Mouse (Mus musculus) liver, embryonic 12.5 days (tissue): ENCODE results near the gene Dclre1c. TPM values are rescaled to one million over a fixed set of nuclear protein-coding genes. Genes with fewer than 3 reads are reported as not detected.
A peak's percentile ranks its signal among the peaks of the same experiment; 100 is the strongest.

ENCODE experiments used
- ATAC-seq: fragments of 200-750 bp; cut with Nextera tagmentation; 2 replicates; pipeline ENCODE4 v1.8.0; 2017; ENCODE audit warnings: moderate number of reproducible peaks, mild to moderate bottlenecking, moderate library complexity
- H3K27ac ChIP-seq: fragments of 300-500 bp; sonication (generic); 2 replicates; pipeline ENCODE4 v1.5.1; 2016; ENCODE audit warnings: mild to moderate bottlenecking
- H3K27me3 ChIP-seq: fragments of 300-500 bp; sonication (generic); replicated peaks from 2 replicates; pipeline ENCODE4 v1.6.1; 2016; ENCODE audit warnings: mild to moderate bottlenecking, moderate library complexity
- H3K36me3 ChIP-seq: fragments of 300-500 bp; sonication (generic); 2 replicates; pipeline ENCODE4 v1.6.1; 2016; ENCODE audit warnings: mild to moderate bottlenecking, moderate library complexity
- H3K4me1 ChIP-seq: fragments of 300-500 bp; sonication (generic); 2 replicates; pipeline ENCODE4 v1.6.1; 2016
- H3K4me2 ChIP-seq: fragments of 300-500 bp; sonication (generic); 2 replicates; pipeline ENCODE4 v1.6.1; 2016; ENCODE audit warnings: mild to moderate bottlenecking, moderate library complexity
- H3K4me3 ChIP-seq: fragments of 300-500 bp; sonication (generic); 2 replicates; pipeline ENCODE4 v1.5.1; 2016; ENCODE audit warnings: mild to moderate bottlenecking, moderate library complexity
- H3K9ac ChIP-seq: fragments of 300-500 bp; sonication (generic); 2 replicates; pipeline ENCODE4 v1.6.1; 2016; ENCODE audit warnings: mild to moderate bottlenecking, moderate library complexity
- H3K9me3 ChIP-seq: fragments of 300-500 bp; sonication (generic); replicated peaks from 2 replicates; pipeline ENCODE4 v1.6.1; 2016; ENCODE audit warnings: mild to moderate bottlenecking, moderate library complexity
- WGBS: fragments of 180-500 bp; shearing (Covaris S2); methylation state at CpG from one replicate; pipeline ENCODE4 v1.1.7; 2016; ENCODE audit not compliant: insufficient replicate concordance; 5-methylcytosine and 5-hydroxymethylcytosine counted together
- polyA plus RNA-seq: library from polyadenylated mRNA; unstranded; fragments of >200 nt; fragmentation: Nextera tagmentation; extraction: Ambion mirVana; gene quantifications from 2 replicates; pipeline ENCODE4 v1.2.1, GENCODE M21; 2016

Dclre1c gene
- polyA plus RNA-seq, 1 experiment from 2014 or later: 5.9 TPM

DNA sequence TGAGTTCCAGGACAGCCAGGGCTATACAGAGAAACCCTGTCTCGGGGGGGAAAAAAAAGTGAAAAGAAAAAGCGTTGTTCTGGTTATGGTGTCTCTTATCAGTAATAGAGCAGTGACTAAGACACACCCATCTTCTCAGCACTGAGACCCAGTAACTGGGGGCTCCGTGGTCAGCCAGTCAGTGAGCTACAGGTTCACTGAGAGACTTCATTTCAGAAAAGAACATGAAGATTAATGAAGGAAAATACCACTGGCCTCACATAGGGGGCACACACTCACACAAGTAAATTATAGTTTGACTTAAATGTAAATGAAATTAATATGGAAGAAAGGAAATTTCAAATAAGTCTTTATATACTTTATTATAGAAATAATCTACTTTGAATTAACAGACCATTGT lies 56.3 kb downstream of the Dclre1c start:
- WGBS: 23% methylated on average over 3 of the region's 3 CpGs
- peak; percentile 83 for ATAC-seq
- H3K4me2 ChIP-seq: peak overlapping the region; percentile 28; the same call in 1 of the 2 replicates

DNA sequence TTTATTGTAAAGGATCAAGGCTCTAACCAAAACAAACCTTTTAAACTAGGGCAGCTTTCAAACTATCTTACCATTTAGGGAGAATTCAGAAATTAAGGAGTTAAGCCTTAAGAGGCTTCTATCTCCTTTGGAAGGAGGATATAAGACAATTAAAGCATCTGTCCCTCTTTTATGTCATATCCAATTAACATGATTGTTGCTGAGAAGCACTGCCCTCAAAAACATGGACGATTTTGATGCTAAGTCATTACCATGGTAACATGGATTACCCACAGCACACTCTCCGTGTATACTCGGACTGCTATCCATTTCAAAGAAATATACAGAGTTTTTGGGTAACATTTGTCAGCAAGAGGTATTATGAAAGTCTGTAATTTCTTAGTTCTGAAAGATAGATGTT lies 65.9 kb downstream of the Dclre1c start:
- no peak overlapping the region for H3K4me3 ChIP-seq
- H3K4me1 ChIP-seq: no peaks in the 10 kb centered on the region
- H3K27me3 ChIP-seq: no peaks in the 10 kb centered on the region
- H3K9me3 ChIP-seq: no peaks in the 10 kb centered on the region
- no peak overlapping the region for H3K4me2 ChIP-seq
- WGBS: 87% methylated on average over 3 of the region's 3 CpGs
- H3K27ac ChIP-seq: no peak overlapping the region
- ATAC-seq: no peak
- H3K9ac ChIP-seq: no peak overlapping the region
- peaks cover 58% of the 10 kb centered on the region for H3K36me3 ChIP-seq

More for the DNA sequence above, 56.3 kb downstream of the Dclre1c start:
- Histone ChIP-seq H3K36me3 (0 out of 2 replicates have a peak, but pooled peaks cover 3% of the 10 kb centered on the region), H3K27me3 (no peaks in the 10 kb centered on the region), H3K9ac (no peak overlapping the region), H3K27ac (no peak overlapping the region), H3K4me1 (peaks cover 17% of the 10 kb centered on the region), H3K4me3 (no peak overlapping the region), H3K9me3 (no peaks in the 10 kb centered on the region)

DNA sequence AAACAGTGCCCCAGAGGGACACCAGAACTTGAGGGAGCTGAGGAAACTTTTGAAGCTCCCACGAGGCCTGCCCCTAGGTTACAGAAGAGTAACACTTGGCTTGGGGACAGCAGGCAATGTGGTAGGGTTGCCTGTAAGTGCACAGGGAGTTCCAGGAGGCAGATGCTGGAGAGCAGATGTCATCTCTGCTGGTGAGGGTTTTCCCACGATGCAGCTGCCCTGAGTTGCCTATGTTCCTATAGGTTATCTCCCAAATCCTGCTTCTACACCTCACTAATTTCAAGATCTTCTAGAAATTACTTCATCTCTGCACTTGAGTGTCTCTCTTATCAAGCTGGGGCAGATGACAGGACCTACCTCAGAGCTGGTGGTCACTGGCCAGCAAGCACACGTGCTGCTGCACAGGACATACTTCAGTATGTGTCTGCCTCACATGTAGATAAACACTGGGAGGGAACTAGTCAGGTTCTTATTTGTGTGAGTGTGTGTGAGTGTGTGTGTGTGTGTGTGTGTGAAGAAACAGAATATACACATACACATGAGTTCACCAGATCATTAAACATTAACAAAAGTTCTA lies 70.0 kb downstream of the Dclre1c start:
- Histone ChIP-seq H3K4me3 (no peak overlapping the region), H3K27me3 (no peaks in the 10 kb centered on the region), H3K4me1 (peaks cover 8% of the 10 kb centered on the region; the same call in 1 of the 2 replicates), H3K9ac (no peak overlapping the region), H3K36me3 (peaks cover 90% of the 10 kb centered on the region), H3K27ac (no peak overlapping the region), H3K4me2 (no peak overlapping the region), H3K9me3 (no peaks in the 10 kb centered on the region)
- peak; percentile 82 for ATAC-seq
- WGBS: 40% methylated on average over 3 of the region's 3 CpGs

DNA sequence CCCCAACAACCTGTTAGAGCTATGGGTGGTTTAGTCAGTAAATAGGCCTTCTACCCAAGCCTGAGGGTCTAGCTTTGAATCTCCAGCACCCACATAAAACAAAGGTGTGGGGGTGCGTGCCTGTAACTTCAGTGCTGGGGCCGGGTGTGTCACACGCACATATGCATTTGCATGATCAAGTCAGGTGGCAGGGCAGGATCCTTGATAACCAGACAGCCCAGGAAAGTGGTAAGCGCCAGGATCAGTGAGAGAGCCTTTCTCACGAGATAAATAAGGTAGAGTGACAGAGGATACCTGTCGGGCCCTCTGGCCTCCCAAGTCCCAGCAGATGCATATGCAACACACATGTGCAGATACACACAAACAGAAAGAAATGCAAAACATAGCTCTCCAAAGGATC lies 75.6 kb downstream of the Dclre1c start:
- ATAC-seq: peak; percentile 73
- 66% methylated on average over 6 of the region's 6 CpGs for WGBS

DNA sequence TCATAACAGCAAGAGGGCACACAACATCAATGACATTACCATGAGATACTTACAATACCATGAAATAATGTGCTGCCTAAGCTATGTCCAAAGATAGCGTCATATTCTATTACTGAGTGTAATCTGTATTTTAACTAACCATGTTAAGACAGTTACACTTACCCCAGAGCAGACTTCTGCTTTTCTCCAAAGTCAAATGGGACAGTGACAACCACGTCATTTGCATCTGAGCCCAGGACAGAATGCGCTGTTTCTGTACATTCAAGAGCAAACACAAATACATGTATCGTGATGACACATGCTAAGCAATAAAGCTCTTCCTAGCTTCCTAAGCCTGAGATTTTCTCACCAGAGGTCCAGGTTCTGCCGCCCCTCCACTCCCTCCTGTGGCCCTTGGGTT lies 77.0 kb downstream of the Dclre1c start:
- peaks cover 83% of the 10 kb centered on the region for H3K36me3 ChIP-seq
- peaks cover 24% of the 10 kb centered on the region for H3K4me1 ChIP-seq
- H3K27ac ChIP-seq: no peak overlapping the region
- H3K4me3 ChIP-seq: no peak overlapping the region
- no peak for ATAC-seq
- no peak overlapping the region for H3K4me2 ChIP-seq
- no peaks in the 10 kb centered on the region for H3K9me3 ChIP-seq
- H3K27me3 ChIP-seq: no peaks in the 10 kb centered on the region
- no peak overlapping the region for H3K9ac ChIP-seq
- 85% methylated on average over 5 of the region's 5 CpGs for WGBS

More for the DNA sequence above, 75.6 kb downstream of the Dclre1c start:
- 0 out of 2 replicates have a peak overlapping the region, but pooled peaks have one; percentile 7 for H3K27ac ChIP-seq
- H3K4me3 ChIP-seq: no peak overlapping the region
- H3K9ac ChIP-seq: no peak overlapping the region
- no peak overlapping the region for H3K4me2 ChIP-seq
- H3K4me1 ChIP-seq: peaks cover 24% of the 10 kb centered on the region
- H3K9me3 ChIP-seq: no peaks in the 10 kb centered on the region
- H3K27me3 ChIP-seq: no peaks in the 10 kb centered on the region
- peaks cover 82% of the 10 kb centered on the region for H3K36me3 ChIP-seq

DNA sequence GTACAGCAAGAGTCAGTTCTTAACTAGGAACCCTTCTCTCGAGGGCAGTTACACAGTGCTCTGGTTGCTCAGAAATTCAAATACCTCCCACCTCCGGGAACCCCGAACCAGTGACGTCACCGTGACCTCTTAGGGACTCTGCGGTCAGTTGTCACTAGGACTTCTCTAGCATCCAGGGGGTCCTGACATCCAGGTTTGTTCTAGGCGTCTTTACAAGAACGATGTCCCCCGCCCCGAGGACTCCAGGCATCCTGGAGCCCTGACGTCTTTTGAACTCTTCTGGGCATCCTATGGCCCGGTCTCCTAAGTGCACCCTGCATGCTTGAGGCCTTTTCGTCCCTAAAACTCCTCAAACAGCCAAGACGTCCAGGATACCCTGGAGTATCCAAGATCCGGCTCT lies 88.1 kb downstream of the Dclre1c start:
- H3K4me2 ChIP-seq: peak overlapping the region; percentile 81
- peak overlapping the region; percentile 89 for H3K4me3 ChIP-seq
- WGBS: under 1% methylated on average over 15 of the region's 15 CpGs
- peak overlapping the region; percentile 83 for H3K9ac ChIP-seq
- ATAC-seq: no peak
- H3K36me3 ChIP-seq: peaks cover 42% of the 10 kb centered on the region
- no peaks in the 10 kb centered on the region for H3K27me3 ChIP-seq
- peaks cover 18% of the 10 kb centered on the region for H3K4me1 ChIP-seq
- H3K27ac ChIP-seq: peak overlapping the region; percentile 85
- H3K9me3 ChIP-seq: no peaks in the 10 kb centered on the region

DNA sequence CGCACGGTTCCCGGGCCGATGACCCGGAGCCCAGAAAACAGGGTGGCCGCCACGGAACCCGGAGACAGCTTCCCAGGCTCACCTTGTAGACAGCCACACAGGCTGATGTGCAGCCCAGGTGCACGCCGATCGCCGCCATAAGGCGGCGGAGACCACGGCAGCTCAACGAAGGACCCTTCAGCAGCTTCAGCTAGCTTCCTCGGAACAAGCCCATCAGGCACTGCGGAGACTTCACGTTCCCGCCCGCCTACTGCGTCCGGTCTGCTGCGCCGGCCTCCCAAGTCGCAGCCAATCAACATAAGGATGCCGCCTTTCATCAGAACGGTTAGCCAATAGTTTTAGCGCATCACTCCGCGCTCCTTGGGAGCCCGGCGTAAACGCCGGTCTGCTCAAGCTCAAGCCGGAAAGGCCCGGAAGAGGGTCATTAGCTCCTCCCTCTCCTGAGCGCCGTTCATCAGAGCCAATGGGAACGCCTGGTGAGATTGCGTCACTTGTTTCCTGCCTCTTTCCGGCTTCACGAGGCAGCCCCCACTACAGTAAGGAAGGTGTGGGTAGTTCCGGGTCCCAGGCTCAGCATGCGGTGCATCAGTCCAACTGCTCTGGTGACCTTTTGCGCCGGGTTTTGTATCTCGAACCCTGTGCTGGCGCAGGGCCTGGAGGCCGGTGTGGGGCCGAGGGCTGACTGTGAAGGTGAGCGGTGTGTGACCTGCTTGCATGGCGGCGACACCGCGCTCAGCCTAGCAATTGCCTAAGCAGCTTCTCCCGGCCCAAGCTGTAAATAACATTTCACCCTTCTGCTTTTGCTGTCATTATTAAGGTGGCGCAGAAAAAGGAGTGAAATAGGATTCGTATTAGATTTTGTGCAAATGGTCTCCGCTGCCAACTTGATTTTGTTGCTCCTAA lies 88.9 kb downstream of the Dclre1c start, which contains the start of the genes Gm45902, Hspa14 and Cdnf:
TSS of gene Gm45902 (minus strand) at position 239 of the 903 bp plus-strand sequence.
TSS of gene Hspa14 (minus strand) at position 263 of the 903 bp plus-strand sequence.
TSS of gene Cdnf (plus strand) at position 479 of the 903 bp plus-strand sequence.
- WGBS: under 1% methylated on average over 60 of the region's 60 CpGs
- Histone ChIP-seq H3K4me2 (peak within 1 kb of the TSS; percentile 81), H3K36me3 (peaks cover 35% of the 10 kb centered on the region), H3K9me3 (no peaks in the 10 kb centered on the region), H3K27ac (peak within 1 kb of the TSS; percentile 85), H3K4me3 (peak within 1 kb of the TSS; percentile 89), H3K27me3 (no peaks in the 10 kb centered on the region), H3K4me1 (peaks cover 18% of the 10 kb centered on the region), H3K9ac (peak within 1 kb of the TSS; percentile 84)
- peak; percentile 99 for ATAC-seq

Other genes starting within 250 kb of the Dclre1c start
- 21.7 and 21.8 TPM in 2 replicates for gene Nmt2, start 139.9 kb upstream of the Dclre1c start, polyA plus RNA-seq
- 19.7 TPM in 2 replicates for gene Rpp38, start 91.5 kb upstream of the Dclre1c start, polyA plus RNA-seq
- 0.37 and 0.93 TPM in 2 replicates for gene Acbd7, start 88.0 kb upstream of the Dclre1c start, polyA plus RNA-seq
- not detected in 2 replicates for gene Olah, start 26.9 kb upstream of the Dclre1c start, polyA plus RNA-seq
- gene Meig1, start 1.5 kb upstream of the Dclre1c start, polyA plus RNA-seq: 0.23 TPM in 1 of 2 replicates, not detected in the other
- 13.2 and 13.3 TPM in 2 replicates for gene Suv39h2, start 50.9 kb downstream of the Dclre1c start, polyA plus RNA-seq
- 3.2 and 3.5 TPM in 2 replicates for gene Gm45902, start 88.7 kb downstream of the Dclre1c start, polyA plus RNA-seq
- gene Hspa14, start 88.7 kb downstream of the Dclre1c start, polyA plus RNA-seq: 107 and 109 TPM in 2 replicates
- 0.11 and 0.24 TPM in 2 replicates for gene Cdnf, start 88.9 kb downstream of the Dclre1c start, polyA plus RNA-seq
- 22.0 and 24.0 TPM in 2 replicates for gene Fam107b, start 146.4 kb downstream of the Dclre1c start, polyA plus RNA-seq